Comparison of ENCODE assay signal across 12 mouse cellular contexts in the genomic region with DNA sequence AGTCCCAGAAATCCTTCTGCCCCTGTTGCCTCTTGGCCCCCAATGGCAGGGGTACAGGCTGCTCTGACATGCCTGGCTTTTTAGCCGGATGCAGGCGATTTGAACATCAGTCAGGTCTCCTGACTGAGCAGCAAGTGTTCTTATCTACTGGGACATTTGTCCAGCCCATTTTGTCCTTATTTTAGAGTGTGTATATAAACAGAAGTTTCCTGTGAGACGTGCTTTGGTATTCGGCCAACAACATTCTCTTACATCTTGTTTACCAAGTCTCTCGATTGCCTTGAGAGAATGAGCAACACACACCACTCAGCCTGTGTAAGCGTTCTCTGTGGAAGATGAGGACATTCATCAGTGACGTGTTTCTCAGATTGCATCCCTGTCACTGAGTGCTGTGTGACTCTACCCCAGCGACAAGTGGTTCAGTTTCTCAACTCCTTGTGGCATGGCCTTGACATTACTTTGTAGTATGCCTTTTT. TPM values are rescaled to one million over a fixed set of nuclear protein-coding genes. Genes with fewer than 3 reads are reported as not detected.
DNase-seq lines count a peak whose midpoint lies in the region; ATAC-seq and TF ChIP-seq lines count a peak whose summit lies in the region.
"Had no signal": no experiment of that assay in that cellular context is flagged by ENCODE, and none has a peak within 500 bp of the region (broad histone marks: within the 10 kb centered on the region; RNA-seq: fewer than 3 reads in every experiment).

No protein-coding gene starts in this region.

- no peak overlapping the region for H3K9ac ChIP-seq in heart, embryonic 13.5 days
- no peak overlapping the region; the same call in 1 of the 2 replicates for H3K9ac ChIP-seq in lung, embryonic 14.5 days
- H3K9ac ChIP-seq in forebrain, embryonic 11.5 days (ENCODE audit: low read length) = no peak overlapping the region
- H3K9ac ChIP-seq: hindbrain, embryonic 15.5 days; limb, embryonic 12.5 days had no signal

- H3K36me3 ChIP-seq in kidney, adult 2 months (ENCODE audit: control insufficient read depth, insufficient read depth, low read length) = no peaks in the 10 kb centered on the region
- H3K36me3 ChIP-seq in heart, embryonic 13.5 days = no peaks in the 10 kb centered on the region
- no peaks in the 10 kb centered on the region for H3K36me3 ChIP-seq in lung, embryonic 14.5 days (ENCODE audit: insufficient read depth)
- no peaks in the 10 kb centered on the region for H3K36me3 ChIP-seq in forebrain, embryonic 11.5 days (ENCODE audit: control insufficient read depth, insufficient read depth, low read length)
- H3K36me3 ChIP-seq: hindbrain, embryonic 15.5 days; limb, embryonic 12.5 days had no signal

- H3K27ac ChIP-seq in kidney, adult 2 months (ENCODE audit: insufficient read depth, low read depth, low read length) = peak overlapping the region; percentile 43; the same call in 1 of the 2 replicates
- peak overlapping the region; percentile 36; the same call in 1 of the 2 replicates for H3K27ac ChIP-seq in heart, embryonic 13.5 days (replicated peaks)
- peak overlapping the region; percentile 79 for H3K27ac ChIP-seq in lung, embryonic 14.5 days (ENCODE audit: low read depth)
- no peak overlapping the region for H3K27ac ChIP-seq in forebrain, embryonic 11.5 days (ENCODE audit: low read depth, low read length)
- H3K27ac ChIP-seq: hindbrain, embryonic 15.5 days; limb, embryonic 12.5 days had no signal

- H3K9me3 ChIP-seq in heart, embryonic 13.5 days = no peaks in the 10 kb centered on the region
- H3K9me3 ChIP-seq in lung, embryonic 14.5 days (ENCODE audit: low read depth, low read length) = no peaks in the 10 kb centered on the region
- no peaks in the 10 kb centered on the region for H3K9me3 ChIP-seq in forebrain, embryonic 11.5 days (ENCODE audit: control insufficient read depth, low read length)
- H3K9me3 ChIP-seq: hindbrain, embryonic 15.5 days; limb, embryonic 12.5 days had no signal

- no peak for TF ChIP-seq POLR2A in kidney, adult 2 months (IDR thresholded peaks at IDR 0.05; ENCODE audit: low read depth, low read length)

- H3K4me2 ChIP-seq in heart, embryonic 13.5 days = no peak overlapping the region
- peak overlapping the region; percentile 21; the same call in 1 of the 2 replicates for H3K4me2 ChIP-seq in lung, embryonic 14.5 days
- H3K4me2 ChIP-seq in forebrain, embryonic 11.5 days (ENCODE audit: low read depth, low read length, severe bottlenecking) = no peak overlapping the region
- H3K4me2 ChIP-seq: hindbrain, embryonic 15.5 days; limb, embryonic 12.5 days had no signal

- 52% methylated on average over 8 of the region's 8 CpGs for whole genome bisulfite sequencing in kidney, adult 2 months
- 48% methylated on average over 8 of the region's 8 CpGs for WGBS in heart, embryonic 13.5 days
- 9% methylated on average over 8 of the region's 8 CpGs for WGBS in lung, embryonic 14.5 days
- WGBS in forebrain, embryonic 11.5 days = 87% methylated on average over 8 of the region's 8 CpGs

- no peaks in the 10 kb centered on the region for H3K27me3 ChIP-seq in kidney, adult 2 months (replicated peaks; ENCODE audit: control insufficient read depth, insufficient read depth, low read length)
- H3K27me3 ChIP-seq in heart, embryonic 13.5 days (replicated peaks) = no peaks in the 10 kb centered on the region
- no peaks in the 10 kb centered on the region for H3K27me3 ChIP-seq in lung, embryonic 14.5 days (ENCODE audit: insufficient read depth, low read length)
- no peaks in the 10 kb centered on the region for H3K27me3 ChIP-seq in forebrain, embryonic 11.5 days (ENCODE audit: control insufficient read depth, insufficient read depth, low read length)
- H3K27me3 ChIP-seq: hindbrain, embryonic 15.5 days; limb, embryonic 12.5 days had no signal

- no peak for ATAC-seq in heart, embryonic 13.5 days (ENCODE audit: extremely low read depth, insufficient number of reproducible peaks, low FRiP score, low TSS enrichment)
- ATAC-seq in lung, embryonic 14.5 days (ENCODE audit: insufficient read depth) = peak; percentile 93
- no peak for ATAC-seq in forebrain, embryonic 11.5 days (replicated peaks; ENCODE audit: low FRiP score)
- ATAC-seq: forebrain, embryonic 16.5 days had no signal

- H3K4me3 ChIP-seq in kidney, adult 2 months (ENCODE audit: insufficient read depth, low read depth, low read length) = no peak overlapping the region
- no peak overlapping the region for H3K4me3 ChIP-seq in heart, embryonic 13.5 days
- H3K4me3 ChIP-seq in lung, embryonic 14.5 days (ENCODE audit: low read depth, low read length) = no peak overlapping the region; the same call in 1 of the 2 replicates
- H3K4me3 ChIP-seq in forebrain, embryonic 11.5 days (ENCODE audit: low read depth, low read length) = no peak overlapping the region
- H3K4me3 ChIP-seq: hindbrain, embryonic 15.5 days; limb, embryonic 12.5 days had no signal

- no peak for TF ChIP-seq CTCF in kidney, adult 2 months (conservative IDR thresholded peaks at IDR 0.05; ENCODE audit: insufficient read depth, insufficient read length, low read depth, low read length)
- TF ChIP-seq CTCF in lung, embryonic 14.5 days (IDR thresholded peaks at IDR 0.05; ENCODE audit: low read depth) = no peak; the same call in 1 of the 2 replicates

- peaks cover 2% of the 10 kb centered on the region; the same call in 1 of the 2 replicates for H3K4me1 ChIP-seq in kidney, adult 2 months (ENCODE audit: control insufficient read depth, insufficient read depth, low read length)
- H3K4me1 ChIP-seq in heart, embryonic 13.5 days = peaks cover 14% of the 10 kb centered on the region
- peaks cover 5% of the 10 kb centered on the region for H3K4me1 ChIP-seq in lung, embryonic 14.5 days (ENCODE audit: insufficient read depth)
- H3K4me1 ChIP-seq in forebrain, embryonic 11.5 days (replicated peaks; ENCODE audit: control insufficient read depth, insufficient read depth, low read length) = peaks cover 2% of the 10 kb centered on the region; the same call in 1 of the 2 replicates

- peak; percentile 52 for DNase-seq in kidney, adult 2 months
- DNase-seq in kidney, postnatal 4 days = no peak
- peak; percentile 59 for DNase-seq in adipocyte (ENCODE audit: low spot score)
- DNase-seq in lung, embryonic 14.5 days = peak; percentile 97
- no peak for DNase-seq in cerebellum, adult 18-20 months
- DNase-seq in retina, postnatal 1 day = no peak
- no peak for DNase-seq in forebrain, embryonic 11.5 days (ENCODE audit: low spot score)
- DNase-seq: thymus, postnatal 25 days had no signal

RNA-seq across cellular contexts. Expression of gene Eif4h, which starts 5.4 kb away (rescaled TPM):
- polyA plus RNA-seq in kidney, adult 2 months (2012; rRNA removed) = 192 and 218 TPM in 2 replicates
- polyA plus RNA-seq in heart, embryonic 13.5 days (2015; fragmentation: Nextera tagmentation; extraction: Ambion mirVana) = 318 and 329 TPM in 2 replicates
- 557 and 559 TPM in 2 replicates for polyA plus RNA-seq in lung, embryonic 14.5 days (2014; fragmentation: Nextera tagmentation; extraction: Ambion mirVana)
- 493 and 540 TPM in 2 replicates for polyA plus RNA-seq in forebrain, embryonic 11.5 days (2014; fragmentation: Nextera tagmentation; extraction: Ambion mirVana)

RNA-seq across cellular contexts. Expression of gene Lat2, which starts 29.9 kb away (rescaled TPM):
- polyA plus RNA-seq in kidney, adult 2 months (2012; rRNA removed) = 1.8 and 3.3 TPM in 2 replicates
- polyA plus RNA-seq in heart, embryonic 13.5 days (2015; fragmentation: Nextera tagmentation; extraction: Ambion mirVana) = 2.2 and 2.8 TPM in 2 replicates
- polyA plus RNA-seq in lung, embryonic 14.5 days (2014; fragmentation: Nextera tagmentation; extraction: Ambion mirVana) = 2.1 and 2.9 TPM in 2 replicates
- 2.2 and 3.8 TPM in 2 replicates for polyA plus RNA-seq in forebrain, embryonic 11.5 days (2014; fragmentation: Nextera tagmentation; extraction: Ambion mirVana)

RNA-seq across cellular contexts. Expression of gene Limk1, which starts 43.7 kb away (rescaled TPM):
- polyA plus RNA-seq in kidney, adult 2 months (2012; rRNA removed) = 7.3 and 7.9 TPM in 2 replicates
- 3.1 and 3.8 TPM in 2 replicates for polyA plus RNA-seq in heart, embryonic 13.5 days (2015; fragmentation: Nextera tagmentation; extraction: Ambion mirVana)
- polyA plus RNA-seq in lung, embryonic 14.5 days (2014; fragmentation: Nextera tagmentation; extraction: Ambion mirVana) = 8.2 and 10.0 TPM in 2 replicates
- polyA plus RNA-seq in forebrain, embryonic 11.5 days (2014; fragmentation: Nextera tagmentation; extraction: Ambion mirVana) = 11.2 and 11.8 TPM in 2 replicates

Comparison
In these comparisons a context has a peak if more than half of its experiments do, and no peak if none do; other contexts are left out.
1. DNase-seq: peak in kidney, adult 2 months (single experiment), adipocyte (single experiment) and lung, embryonic 14.5 days (single experiment); none in kidney, postnatal 4 days (0 of 2), cerebellum, adult 18-20 months (0 of 2), retina, postnatal 1 day (single experiment) and forebrain, embryonic 11.5 days (single experiment).